Mouse (Mus musculus): Measurements from ENCODE around the gene Ttc41. TPM values are rescaled to one million over a fixed set of nuclear protein-coding genes. Genes with fewer than 3 reads are reported as not detected.

Ttc41 gene
- polyA plus RNA-seq, 2 experiments = 0.98 to 2.5 TPM

DNA sequence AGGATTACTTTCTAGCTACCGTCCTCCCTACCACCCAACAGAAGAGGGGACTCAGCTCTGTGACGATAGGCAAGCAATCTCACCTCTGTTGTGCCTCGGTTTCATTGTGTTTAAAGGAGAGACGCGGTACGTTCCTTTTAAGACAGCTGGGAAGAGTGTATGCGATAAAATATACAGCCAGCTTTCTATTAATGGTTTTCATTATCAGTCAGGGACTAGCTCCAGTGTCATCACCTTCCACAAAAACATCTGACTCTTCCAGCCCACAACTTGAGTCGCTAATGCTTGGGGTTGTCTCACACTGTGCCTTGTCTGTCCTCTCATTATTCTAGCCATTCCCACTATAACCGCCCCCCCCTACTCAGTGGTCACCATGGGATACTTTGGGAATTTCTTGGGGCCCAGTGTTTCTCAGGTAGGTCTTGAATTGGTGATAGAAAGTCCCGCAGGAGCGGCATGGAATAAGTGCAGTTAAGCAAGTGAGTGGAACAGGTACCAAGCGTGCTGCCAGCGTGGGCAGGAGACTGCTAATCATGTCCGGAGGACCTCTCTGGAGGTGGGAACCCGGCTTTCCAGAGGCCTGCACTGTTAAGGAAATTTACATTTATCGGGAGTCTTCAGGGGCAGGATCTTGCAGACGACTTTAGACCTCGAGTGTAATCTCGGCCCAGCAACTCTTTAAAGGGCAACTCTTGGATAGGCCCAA, 72.2 kb downstream of the Ttc41 start:
- H3K4me2 ChIP-seq (replicated peaks; ENCODE audit: low read depth, low read length, severe bottlenecking) = peak overlapping the region; percentile 94
- peak overlapping the region; percentile 68 for H3K4me3 ChIP-seq (replicated peaks; ENCODE audit: low read length)
- H3K27me3 ChIP-seq (ENCODE audit: control insufficient read depth, insufficient read depth, low read length) = 0 out of 2 replicates have a peak, but pooled peaks cover 4% of the 10 kb centered on the region
- H3K9me3 ChIP-seq (ENCODE audit: control insufficient read depth, low read length) = no peaks in the 10 kb centered on the region
- no peaks in the 10 kb centered on the region for H3K36me3 ChIP-seq (ENCODE audit: control insufficient read depth, insufficient read depth, low read length)
- H3K27ac ChIP-seq (replicated peaks; ENCODE audit: low read depth, low read length) = no peak overlapping the region
- peaks cover 17% of the 10 kb centered on the region for H3K4me1 ChIP-seq (ENCODE audit: control insufficient read depth, insufficient read depth, low read length)
- 46% methylated on average over 19 of the region's 19 CpGs for WGBS
- peak overlapping the region; percentile 67 for H3K9ac ChIP-seq (ENCODE audit: low read depth, low read length, severe bottlenecking)
- ATAC-seq (ENCODE audit: low FRiP score, low read depth) = 0 out of 2 replicates have a peak, but pooled peaks have one; percentile 1
- TF ChIP-seq POLR2A (IDR thresholded peaks at IDR 0.05; ENCODE audit: borderline replicate concordance, extremely low read depth, insufficient read depth, insufficient read length) = no peak
- DNase-seq (ENCODE audit: low spot score) = no peak

- H3K9me3 ChIP-seq (ENCODE audit: control insufficient read depth, low read length) = no peaks in the 10 kb centered on the region
- TF ChIP-seq POLR2A (IDR thresholded peaks at IDR 0.05; ENCODE audit: borderline replicate concordance, extremely low read depth, insufficient read depth, insufficient read length) = peak; percentile 64; the same call in 1 of the 2 replicates
- peaks cover 17% of the 10 kb centered on the region for H3K4me1 ChIP-seq (ENCODE audit: control insufficient read depth, insufficient read depth, low read length)
- peak within 1 kb of the TSS; percentile 67 for H3K9ac ChIP-seq (ENCODE audit: low read depth, low read length, severe bottlenecking)
- under 1% methylated on average over 38 of the region's 44 CpGs for WGBS
- H3K27me3 ChIP-seq (ENCODE audit: control insufficient read depth, insufficient read depth, low read length) = 0 out of 2 replicates have a peak, but pooled peaks cover 4% of the 10 kb centered on the region
- no peaks in the 10 kb centered on the region for H3K36me3 ChIP-seq (ENCODE audit: control insufficient read depth, insufficient read depth, low read length)
- peak within 1 kb of the TSS; percentile 94 for H3K4me2 ChIP-seq (replicated peaks; ENCODE audit: low read depth, low read length, severe bottlenecking)
- ATAC-seq (ENCODE audit: low FRiP score, low read depth) = peak; percentile 98
- H3K27ac ChIP-seq (replicated peaks; ENCODE audit: low read depth, low read length) = no peak within 1 kb of the TSS
- peak; percentile 96 for DNase-seq (ENCODE audit: low spot score)
- peak within 1 kb of the TSS; percentile 68 for H3K4me3 ChIP-seq (replicated peaks; ENCODE audit: low read length)
Measured at GRCm38 (mm10) chr10:86778398-86779116, 72.9 kb downstream of the Ttc41 start, which contains the start of gene Nt5dc3. Gene Nt5dc3 (plus strand): TSS chr10:86779005.

DNA sequence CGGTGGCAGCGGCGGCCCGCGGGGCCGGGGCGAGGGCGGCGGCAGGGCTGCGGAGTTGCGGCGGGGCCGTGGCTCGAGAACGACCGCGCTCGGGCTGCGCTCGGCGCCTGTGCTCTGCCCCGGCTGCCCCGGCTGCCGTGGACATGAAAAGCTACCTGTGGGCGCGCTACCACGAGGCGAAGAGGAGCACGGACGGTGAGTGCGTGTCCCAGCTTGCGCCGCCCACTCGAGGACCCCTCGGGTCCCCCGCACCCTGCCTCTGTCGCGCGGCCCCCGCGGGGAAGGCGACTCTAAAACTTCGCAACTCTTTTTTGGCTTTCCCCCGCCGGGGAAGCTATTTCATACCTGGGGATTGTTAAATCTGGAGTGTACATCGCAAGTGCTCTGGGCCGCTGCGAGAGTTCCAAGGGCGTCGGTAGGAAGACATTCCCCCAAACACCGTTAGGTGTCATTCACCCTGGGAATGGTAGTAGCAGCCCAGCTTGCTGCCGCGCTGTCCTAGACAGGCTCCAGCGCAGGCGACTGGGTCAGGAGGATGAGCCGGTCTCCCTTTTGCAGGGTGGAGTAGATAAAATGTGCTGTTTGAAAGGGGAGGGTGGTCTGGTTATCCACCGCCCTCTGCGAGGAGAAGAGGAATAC, 73.6 kb downstream of the Ttc41 start:
- Histone ChIP-seq H3K4me3 (replicated peaks; ENCODE audit: low read length) (peak overlapping the region; percentile 68), H3K9ac (ENCODE audit: low read depth, low read length, severe bottlenecking) (peak overlapping the region; percentile 67), H3K27ac (replicated peaks; ENCODE audit: low read depth, low read length) (no peak overlapping the region), H3K9me3 (ENCODE audit: control insufficient read depth, low read length) (no peaks in the 10 kb centered on the region), H3K36me3 (ENCODE audit: control insufficient read depth, insufficient read depth, low read length) (no peaks in the 10 kb centered on the region), H3K4me2 (replicated peaks; ENCODE audit: low read depth, low read length, severe bottlenecking) (peak overlapping the region; percentile 94), H3K27me3 (ENCODE audit: control insufficient read depth, insufficient read depth, low read length) (0 out of 2 replicates have a peak, but pooled peaks cover 4% of the 10 kb centered on the region), H3K4me1 (ENCODE audit: control insufficient read depth, insufficient read depth, low read length) (peaks cover 17% of the 10 kb centered on the region)
- ATAC-seq (ENCODE audit: low FRiP score, low read depth) = peak; percentile 8
- WGBS = 1% methylated on average over 49 of the region's 58 CpGs
- no peak for TF ChIP-seq POLR2A (IDR thresholded peaks at IDR 0.05; ENCODE audit: borderline replicate concordance, extremely low read depth, insufficient read depth, insufficient read length)
- peak; percentile 10 for DNase-seq (ENCODE audit: low spot score)

GRCm38 (mm10) chr10:86779816-86780500, 74.3 kb downstream of the Ttc41 start:
- ATAC-seq (ENCODE audit: low FRiP score, low read depth) = no peak
- no peak for TF ChIP-seq POLR2A (IDR thresholded peaks at IDR 0.05; ENCODE audit: borderline replicate concordance, extremely low read depth, insufficient read depth, insufficient read length)
- H3K27ac ChIP-seq (replicated peaks; ENCODE audit: low read depth, low read length) = no peak overlapping the region
- 0 out of 2 replicates have a peak, but pooled peaks cover 4% of the 10 kb centered on the region for H3K27me3 ChIP-seq (ENCODE audit: control insufficient read depth, insufficient read depth, low read length)
- peak overlapping the region; percentile 68 for H3K4me3 ChIP-seq (replicated peaks; ENCODE audit: low read length)
- no peaks in the 10 kb centered on the region for H3K9me3 ChIP-seq (ENCODE audit: control insufficient read depth, low read length)
- peak overlapping the region; percentile 94 for H3K4me2 ChIP-seq (replicated peaks; ENCODE audit: low read depth, low read length, severe bottlenecking)
- 17% methylated on average over 12 of the region's 12 CpGs for WGBS
- peak overlapping the region; percentile 67 for H3K9ac ChIP-seq (ENCODE audit: low read depth, low read length, severe bottlenecking)
- no peak for DNase-seq (ENCODE audit: low spot score)
- H3K36me3 ChIP-seq (ENCODE audit: control insufficient read depth, insufficient read depth, low read length) = no peaks in the 10 kb centered on the region
- peaks cover 17% of the 10 kb centered on the region for H3K4me1 ChIP-seq (ENCODE audit: control insufficient read depth, insufficient read depth, low read length)
